Mouse (Mus musculus) embryonic facial prominence, embryonic 11.5 days (tissue): ENCODE results near the gene Pam16. TPM values are rescaled to one million over a fixed set of nuclear protein-coding genes. Genes with fewer than 3 reads are reported as not detected.

Experiments
- ATAC-seq: fragments of 200-750 bp; cut with Nextera tagmentation; replicated peaks from 2 replicates; pipeline ENCODE4 v1.8.0; 2017; ENCODE audit warnings: low read depth; ENCODE audit not compliant: insufficient number of reproducible peaks, low FRiP score, low TSS enrichment
- DNase-seq: peaks from one replicate; pipeline ENCODE4 v3.0.0-alpha.2; 2015; ENCODE audit warnings: low spot score
- H3K27ac ChIP-seq: fragments of 300-500 bp; sonication (generic); replicated peaks from 2 replicates; pipeline ENCODE4 v1.5.1; 2014; ENCODE audit warnings: mild to moderate bottlenecking, low read depth, low read length, control low read depth
- H3K27me3 ChIP-seq: fragments of 300-500 bp; sonication (generic); 2 replicates; pipeline ENCODE4 v1.6.1; 2014; ENCODE audit warnings: mild to moderate bottlenecking, low read length, moderate library complexity, mixed read lengths; ENCODE audit not compliant: control insufficient read depth, insufficient read depth
- H3K36me3 ChIP-seq: fragments of 300-500 bp; sonication (generic); replicated peaks from 2 replicates; pipeline ENCODE4 v1.6.1; 2014; ENCODE audit warnings: low read depth, mild to moderate bottlenecking, low read length, moderate library complexity, mixed read lengths; ENCODE audit not compliant: control insufficient read depth, insufficient read depth
- H3K4me1 ChIP-seq: fragments of 300-500 bp; sonication (generic); 2 replicates; pipeline ENCODE4 v1.6.1; 2014; ENCODE audit warnings: low read length, mixed read lengths; ENCODE audit not compliant: control insufficient read depth, insufficient read depth
- H3K4me2 ChIP-seq: fragments of 300-500 bp; sonication (generic); 2 replicates; pipeline ENCODE4 v1.6.1; 2014; ENCODE audit warnings: low read depth, mild to moderate bottlenecking, control low read depth, low read length, moderate library complexity
- H3K4me3 ChIP-seq: fragments of 300-500 bp; sonication (generic); 2 replicates; pipeline ENCODE4 v1.5.1; 2014; ENCODE audit warnings: low read depth, low read length, control low read depth
- H3K9ac ChIP-seq: fragments of 300-500 bp; sonication (generic); replicated peaks from 2 replicates; pipeline ENCODE4 v1.6.1; 2014; ENCODE audit warnings: mild to moderate bottlenecking, control low read depth, low read length
- H3K9me3 ChIP-seq: fragments of 300-500 bp; sonication (generic); replicated peaks from 2 replicates; pipeline ENCODE4 v1.6.1; 2016; ENCODE audit warnings: mild to moderate bottlenecking, low read length, inconsistent platforms, mixed read lengths; ENCODE audit not compliant: control insufficient read depth
- WGBS: fragments of 180-500 bp; shearing (Covaris S2); extraction: QIAGEN DNeasy Blood & Tissue Kit; methylation state at CpG from one replicate; pipeline ENCODE4 v1.1.7; 2014; 5-methylcytosine and 5-hydroxymethylcytosine counted together
- polyA plus RNA-seq: library from polyadenylated mRNA; unstranded; fragments of >200 nt; fragmentation: Nextera tagmentation; extraction: Ambion mirVana; gene quantifications from 2 replicates; pipeline ENCODE4 v1.2.1, GENCODE M21; 2014

The Pam16 gene
- polyA plus RNA-seq, 1 experiment from 2014 or later: 105 TPM

DNA sequence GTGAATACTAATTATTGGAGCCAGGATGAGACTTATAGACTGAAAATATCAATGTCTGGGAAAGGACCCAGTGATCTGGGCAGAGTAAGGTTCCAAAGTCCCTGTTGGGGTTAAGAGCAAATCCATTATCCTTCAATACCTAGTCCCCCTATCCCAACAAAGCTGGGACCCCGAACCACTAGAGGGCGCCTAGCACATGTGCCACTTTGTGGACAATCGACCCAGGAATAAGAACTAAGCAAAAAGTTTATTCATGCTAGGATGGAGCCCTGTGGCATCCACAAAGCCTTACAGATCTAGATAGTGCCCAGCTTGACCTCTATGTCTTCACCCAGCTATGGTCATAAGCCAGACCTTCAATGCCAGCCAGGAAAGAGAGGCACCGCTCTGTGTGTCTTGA lies 56.9 kb downstream of the Pam16 start:
- Histone ChIP-seq H3K27me3 (no peaks in the 10 kb centered on the region), H3K27ac (no peak overlapping the region), H3K4me1 (peaks cover 2% of the 10 kb centered on the region; the same call in 1 of the 2 replicates), H3K9me3 (no peaks in the 10 kb centered on the region), H3K36me3 (no peaks in the 10 kb centered on the region), H3K4me3 (no peak overlapping the region), H3K9ac (no peak overlapping the region), H3K4me2 (no peak overlapping the region)
- ATAC-seq (no peak), DNase-seq (peak; percentile 96)
- WGBS: 20% methylated on average over 4 of the region's 4 CpGs

Other genes starting within 250 kb of the Pam16 start
- gene Adcy9, start 204.5 kb downstream of the Pam16 start, polyA plus RNA-seq: 0.67 and 0.75 TPM in 2 replicates
- 26.6 and 32.7 TPM in 2 replicates for gene Srl, start 83.2 kb downstream of the Pam16 start, polyA plus RNA-seq
- 27.2 and 28.6 TPM in 2 replicates for gene Tfap4, start 65.1 kb downstream of the Pam16 start, polyA plus RNA-seq
- 19.9 and 21.2 TPM in 2 replicates for gene Glis2, start 30.3 kb downstream of the Pam16 start, polyA plus RNA-seq
- 10.9 and 14.1 TPM in 2 replicates for gene Vasn, start 15.0 kb upstream of the Pam16 start, polyA plus RNA-seq
- gene Dnaja3, start 15.0 kb upstream of the Pam16 start, polyA plus RNA-seq: 56.9 and 58.3 TPM in 2 replicates
- 12.2 and 12.8 TPM in 2 replicates for gene Coro7, start 54.8 kb upstream of the Pam16 start, polyA plus RNA-seq
- 190 and 192 TPM in 2 replicates for gene Nmral1, start 94.4 kb upstream of the Pam16 start, polyA plus RNA-seq
- gene Hmox2, start 101.4 kb upstream of the Pam16 start, polyA plus RNA-seq: 110 and 114 TPM in 2 replicates
- gene Cdip1, start 165.3 kb upstream of the Pam16 start, polyA plus RNA-seq: 76.1 and 80.8 TPM in 2 replicates
- gene 4930562C15Rik, start 210.4 kb upstream of the Pam16 start, polyA plus RNA-seq: 0.28 TPM in 1 of 2 replicates, not detected in the other